Mouse (Mus musculus): ENCODE results near the gene Spred2.
A peak's percentile ranks its signal among the peaks of the same experiment; 100 is the strongest.
"Not testable (repeated sequence)": the region's sequence is repeated elsewhere in the genome, so short reads cannot be mapped to it uniquely, and the experiment has no call there.

The Spred2 gene

DNA sequence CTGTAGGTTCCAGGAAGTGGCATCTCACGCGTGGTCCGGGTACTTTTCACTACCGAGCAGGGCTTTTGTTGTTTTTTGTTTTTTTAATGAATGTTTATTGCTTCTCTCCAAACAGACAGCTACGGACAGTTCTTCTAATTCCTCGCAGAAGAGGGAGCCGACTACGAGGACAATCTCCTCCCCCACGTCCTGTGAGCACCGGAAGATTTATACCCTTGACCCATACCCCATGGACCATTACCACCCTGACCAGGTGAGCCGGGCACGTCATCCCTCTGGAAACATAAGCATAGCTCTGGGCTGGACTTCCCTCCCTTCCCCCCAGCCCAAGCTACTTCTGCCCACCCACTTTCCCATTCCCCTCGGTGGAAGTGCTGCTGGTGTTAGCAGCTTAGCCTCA lies 93.8 kb downstream of the Spred2 start:
- no peak for DNase-seq (ENCODE audit: low read depth, low spot score)

DNA sequence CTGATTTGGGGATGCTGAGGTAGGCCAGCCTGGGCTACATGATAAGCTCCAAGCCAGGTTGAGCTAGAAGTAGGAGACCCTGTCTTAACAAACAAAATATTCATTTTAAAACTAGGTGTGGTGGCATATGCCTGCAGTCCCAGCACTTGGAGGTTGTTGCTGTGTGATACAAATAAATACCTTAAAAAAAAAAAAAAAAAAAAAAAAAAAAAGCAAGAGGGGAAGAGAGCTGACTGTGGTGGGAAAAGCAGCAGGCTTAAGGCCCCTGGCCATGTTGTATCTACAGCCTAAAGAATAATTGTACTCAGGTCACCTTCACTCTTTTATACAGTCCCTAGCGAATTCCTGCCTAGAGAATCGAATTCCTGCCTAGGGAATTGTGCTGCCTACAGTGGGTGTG lies 94.7 kb downstream of the Spred2 start:
- DNase-seq (ENCODE audit: low read depth, low spot score) = no peak

DNA sequence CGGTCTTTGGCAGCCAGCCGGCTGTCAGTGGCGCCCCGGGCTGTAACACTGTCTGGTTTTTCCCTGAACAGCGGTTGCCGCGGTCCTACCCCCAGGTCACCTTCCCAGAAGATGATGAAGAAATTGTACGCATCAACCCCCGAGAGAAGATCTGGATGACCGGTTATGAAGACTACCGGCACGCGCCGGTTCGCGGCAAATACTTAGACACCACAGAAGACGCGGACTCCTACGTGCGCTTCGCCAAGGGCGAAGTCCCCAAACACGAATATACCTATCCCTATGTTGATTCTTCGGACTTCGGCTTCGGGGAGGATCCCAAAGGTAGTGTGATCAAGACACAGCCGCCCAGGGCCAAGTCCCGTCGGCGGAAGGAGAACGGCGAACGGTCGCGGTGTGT lies 96.5 kb downstream of the Spred2 start:
- DNase-seq (ENCODE audit: low read depth, low spot score) = peak; percentile 72

DNA sequence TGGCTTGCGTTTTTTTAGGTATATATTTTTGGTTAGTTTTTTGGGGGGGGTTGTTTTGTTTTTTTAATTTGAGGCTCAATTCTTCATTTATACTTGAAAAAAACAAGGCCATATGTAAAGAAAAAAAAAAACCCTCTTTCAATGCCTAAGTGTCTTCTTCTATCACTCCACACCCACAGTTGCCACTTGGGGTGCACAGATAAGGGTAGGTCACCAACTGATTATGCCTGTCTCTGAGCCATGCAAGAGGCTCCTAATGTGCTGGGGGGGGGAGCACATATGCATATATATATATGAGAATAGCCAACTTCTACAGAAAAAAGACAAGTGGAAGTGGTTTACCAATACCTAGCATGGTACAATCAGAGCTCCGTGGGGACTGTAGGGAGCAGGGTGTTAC lies 98.3 kb downstream of the Spred2 start:
- no peak for DNase-seq (ENCODE audit: low read depth, low spot score)

DNA sequence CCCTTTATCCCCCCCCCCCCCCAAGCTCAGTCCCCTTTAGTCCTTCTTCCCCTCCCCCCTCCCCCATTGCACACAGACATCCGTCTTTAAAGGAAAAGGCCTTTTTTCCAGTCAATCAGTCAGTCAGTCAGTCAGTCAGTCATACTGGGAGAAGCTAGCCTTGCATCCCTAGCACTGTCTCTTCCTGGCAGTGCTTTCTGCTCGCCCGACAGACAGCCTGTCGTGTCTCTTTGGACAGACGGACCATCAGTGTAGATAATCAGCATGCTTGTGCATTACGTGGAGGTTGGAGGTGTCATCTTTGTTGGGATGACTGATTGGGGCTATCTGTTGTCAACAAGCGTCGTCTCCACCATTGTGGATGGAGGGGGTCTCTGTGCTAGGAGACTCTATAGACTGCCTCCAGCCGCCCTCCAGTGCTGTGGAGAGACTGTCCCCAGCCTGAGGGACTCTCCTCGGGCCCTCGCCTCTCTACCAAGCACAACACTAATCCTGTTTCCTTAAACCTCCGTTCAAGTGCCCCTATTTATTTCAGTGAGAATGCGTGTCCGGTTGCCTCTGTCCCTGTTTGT lies 98.8 kb downstream of the Spred2 start:
- no peak for DNase-seq (ENCODE audit: low read depth, low spot score)

DNA sequence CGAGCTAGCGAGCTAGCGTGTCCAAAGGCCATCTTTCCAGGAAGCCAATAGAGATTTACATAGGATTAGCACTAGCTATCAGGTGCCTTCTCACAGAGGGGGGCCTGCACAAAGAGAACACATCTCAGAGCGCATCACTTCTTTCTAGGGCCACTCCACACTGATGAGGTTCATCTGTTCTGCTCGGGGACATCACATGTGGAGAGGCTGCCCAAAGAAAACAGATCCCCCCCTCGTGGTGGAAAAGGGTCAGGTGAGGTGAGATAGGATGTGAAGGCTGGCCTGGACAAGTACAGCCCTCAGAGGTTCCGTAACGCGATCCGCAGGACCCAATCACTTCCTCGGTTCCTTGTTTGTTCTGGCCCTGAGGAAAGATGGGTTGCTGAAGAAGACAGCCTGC lies 101.7 kb downstream of the Spred2 start:
- peak; percentile 47 for DNase-seq (ENCODE audit: low read depth, low spot score)

DNA sequence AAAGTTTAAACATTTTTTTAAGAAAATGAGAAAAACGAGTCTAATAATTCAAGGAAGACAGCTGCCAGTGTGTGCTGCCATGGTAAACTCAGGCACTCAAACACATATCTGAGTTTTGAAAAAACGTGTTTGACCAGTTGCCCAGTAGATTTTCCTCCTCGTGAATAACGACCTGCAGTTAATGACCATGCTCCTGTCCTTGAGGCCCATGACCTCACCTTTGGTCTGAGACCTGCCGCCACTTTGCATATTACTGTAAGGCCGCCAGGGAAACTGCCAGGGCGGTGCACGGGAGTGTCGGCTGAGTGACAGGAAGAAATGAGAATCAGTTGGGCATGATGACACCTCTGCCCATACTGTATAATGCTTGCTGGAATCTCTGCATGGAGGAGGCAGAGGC lies 103.5 kb downstream of the Spred2 start:
- DNase-seq (ENCODE audit: low read depth, low spot score) = no peak

DNA sequence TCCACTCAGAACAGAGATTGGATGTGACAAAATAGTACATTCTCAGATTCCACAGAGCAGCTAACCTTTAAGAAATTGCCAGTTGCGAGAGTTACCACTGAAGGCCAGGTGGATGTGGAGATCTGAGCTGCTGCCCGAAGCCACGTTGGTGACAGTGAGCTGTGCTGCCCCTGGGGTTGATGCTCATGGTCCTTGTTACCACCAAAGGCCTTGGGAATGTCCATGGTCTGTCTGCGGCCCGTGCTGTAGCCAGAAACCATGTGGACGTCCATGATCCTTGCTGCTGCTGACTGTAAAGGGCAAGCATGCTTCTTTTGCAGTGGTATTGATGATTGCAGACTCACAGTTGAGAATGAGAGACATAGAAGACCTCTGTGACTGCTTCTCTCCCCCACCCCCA lies 104.2 kb downstream of the Spred2 start:
- no peak for DNase-seq (ENCODE audit: low read depth, low spot score)

DNA sequence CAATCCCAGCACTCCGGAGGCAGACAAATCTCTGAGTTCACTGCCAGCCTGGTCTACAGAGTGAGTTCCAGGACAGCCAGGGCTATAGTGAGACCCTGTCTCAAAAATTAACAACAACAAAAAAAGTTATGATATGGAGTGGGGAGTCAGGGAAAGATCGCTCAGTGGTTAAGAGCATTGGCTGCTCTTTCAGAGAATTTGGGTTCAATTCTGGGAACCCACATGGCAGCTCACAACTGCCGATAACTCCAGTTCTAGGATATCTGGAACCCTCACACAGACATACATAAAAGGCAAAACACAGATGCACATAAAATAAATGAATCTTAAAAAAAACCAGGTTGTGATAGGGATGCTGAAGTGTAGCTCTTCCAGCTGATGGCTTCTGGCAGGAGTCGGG lies 104.8 kb downstream of the Spred2 start:
- DNase-seq (ENCODE audit: low read depth, low spot score) = no peak

DNA sequence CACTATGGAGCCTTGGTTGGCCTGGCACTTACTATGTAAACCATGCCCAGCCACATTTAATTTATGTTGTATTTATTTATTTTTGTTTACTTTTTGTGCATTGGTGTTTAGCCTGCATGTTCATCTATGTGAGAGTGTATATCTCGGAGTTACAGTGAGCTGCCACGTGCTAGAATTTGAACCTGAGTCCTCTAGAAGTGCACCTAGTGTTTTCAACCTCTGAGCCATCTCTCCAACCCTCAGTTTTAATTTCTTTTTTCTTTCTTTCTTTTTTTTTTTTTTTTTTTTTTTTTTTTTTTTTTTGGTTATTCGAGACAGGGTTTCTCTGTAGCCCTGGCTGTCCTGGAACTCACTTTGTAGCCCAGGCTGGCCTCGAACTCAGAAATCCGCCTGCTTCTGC lies 106.8 kb downstream of the Spred2 start:
- not testable (repeated sequence) for DNase-seq (ENCODE audit: low read depth, low spot score)

DNA sequence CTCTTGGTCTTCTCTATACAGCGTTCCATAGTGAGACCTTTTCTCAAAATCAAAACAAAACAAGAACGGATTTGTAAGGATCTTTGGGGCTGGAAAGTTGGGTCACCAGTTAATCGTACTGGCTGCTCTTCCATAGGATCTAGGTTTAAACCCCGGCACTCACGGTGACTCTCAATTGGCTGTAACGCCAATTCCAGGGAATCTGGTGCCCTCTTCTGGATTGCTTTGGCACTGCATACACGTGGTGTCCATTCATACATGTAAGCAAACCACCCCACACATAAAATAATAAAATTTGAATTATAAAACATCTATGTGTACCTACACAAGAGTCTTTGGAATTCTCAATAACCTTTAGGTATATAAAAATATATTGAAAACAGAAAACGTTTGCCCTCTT lies 107.4 kb downstream of the Spred2 start:
- DNase-seq (ENCODE audit: low read depth, low spot score) = peak; percentile 87

DNA sequence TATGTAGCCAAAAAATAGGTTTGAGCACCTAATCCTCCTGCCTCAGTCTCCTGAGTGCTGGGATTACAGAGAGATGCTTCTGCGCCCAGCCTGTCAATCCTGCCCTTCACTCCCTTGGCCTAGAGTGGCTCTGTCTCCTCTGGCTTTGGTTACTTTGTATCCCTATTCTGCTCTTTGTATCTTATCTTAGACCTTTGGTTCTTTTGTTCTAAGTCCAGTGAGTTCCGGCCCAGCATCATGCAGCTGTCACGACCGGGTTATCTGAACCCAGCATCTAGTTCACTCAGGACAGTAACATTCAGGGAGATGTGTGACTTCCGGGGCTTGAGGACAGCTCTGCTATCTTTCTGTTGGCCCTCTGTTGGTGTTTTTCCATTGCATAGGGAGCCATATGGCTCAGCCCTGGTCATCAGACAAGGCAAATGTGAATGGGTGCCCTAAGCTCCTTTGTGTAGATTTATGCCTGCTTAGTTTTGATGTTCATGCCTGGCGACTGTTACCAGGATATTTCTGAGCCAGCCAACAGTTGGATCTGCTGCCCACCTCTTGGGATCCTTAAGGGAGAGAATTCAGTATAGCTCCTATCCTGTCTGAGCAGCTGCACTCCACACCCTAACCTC lies 109.5 kb downstream of the Spred2 start:
- DNase-seq (ENCODE audit: low read depth, low spot score) = no peak

DNA sequence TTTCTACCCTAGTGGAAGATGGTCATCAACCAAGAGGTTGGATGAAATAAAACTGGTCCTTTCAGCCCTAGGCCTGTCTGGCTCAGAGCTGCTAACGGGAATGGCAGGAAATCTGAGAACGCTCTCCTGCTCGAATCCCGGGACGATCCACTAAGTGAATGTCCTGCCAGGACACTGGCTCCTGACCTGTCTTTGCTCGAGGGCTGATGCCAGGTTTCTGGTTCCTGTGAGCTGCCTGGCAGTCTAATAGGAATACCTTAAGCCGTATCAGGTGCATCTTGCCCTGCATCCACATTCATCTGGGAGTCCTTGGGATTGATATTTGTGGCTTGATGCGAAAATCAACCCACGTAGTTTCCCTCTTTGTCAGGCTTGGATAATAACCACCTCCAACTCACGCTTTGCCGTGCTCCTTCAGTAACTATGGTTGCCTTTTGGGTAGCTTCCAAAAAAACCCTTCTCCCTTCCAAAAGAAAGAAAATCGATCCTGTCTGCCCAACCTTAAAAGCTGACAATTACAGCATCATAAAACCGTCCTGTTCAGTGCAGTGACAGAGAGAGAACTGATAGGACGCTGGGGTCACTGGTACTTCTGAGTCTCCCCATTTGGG lies 110.3 kb downstream of the Spred2 start:
- DNase-seq (ENCODE audit: low read depth, low spot score) = no peak

DNA sequence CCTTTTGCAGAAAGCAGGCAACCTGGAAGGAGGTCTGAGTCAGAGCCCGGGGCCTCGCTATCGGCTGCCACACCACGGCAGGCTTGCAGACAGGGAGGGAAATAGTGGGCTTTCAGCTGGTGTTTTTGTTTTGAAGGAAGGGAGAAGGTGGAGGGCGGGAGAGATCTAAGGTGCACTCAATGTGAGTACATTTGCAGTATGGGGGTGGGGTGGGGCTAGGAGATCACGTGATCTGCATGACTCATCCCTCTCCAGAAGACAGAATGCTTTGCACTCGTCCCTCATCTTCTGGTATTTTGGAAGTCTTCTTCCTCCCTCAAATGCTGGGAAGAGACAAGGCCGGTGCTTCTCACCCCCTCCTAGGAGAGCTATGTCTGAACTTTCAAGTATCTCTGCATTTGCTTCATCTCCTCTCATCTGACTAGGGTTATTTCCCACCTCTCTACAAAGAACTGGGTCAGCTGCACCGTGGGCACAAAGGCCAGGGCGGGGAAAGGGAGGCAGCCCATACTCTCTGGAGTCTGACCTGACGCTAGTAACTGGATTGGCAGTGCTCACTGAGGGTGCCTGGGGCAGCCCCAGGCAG lies 111.3 kb downstream of the Spred2 start:
- DNase-seq (ENCODE audit: low read depth, low spot score) = peak; percentile 83

DNA sequence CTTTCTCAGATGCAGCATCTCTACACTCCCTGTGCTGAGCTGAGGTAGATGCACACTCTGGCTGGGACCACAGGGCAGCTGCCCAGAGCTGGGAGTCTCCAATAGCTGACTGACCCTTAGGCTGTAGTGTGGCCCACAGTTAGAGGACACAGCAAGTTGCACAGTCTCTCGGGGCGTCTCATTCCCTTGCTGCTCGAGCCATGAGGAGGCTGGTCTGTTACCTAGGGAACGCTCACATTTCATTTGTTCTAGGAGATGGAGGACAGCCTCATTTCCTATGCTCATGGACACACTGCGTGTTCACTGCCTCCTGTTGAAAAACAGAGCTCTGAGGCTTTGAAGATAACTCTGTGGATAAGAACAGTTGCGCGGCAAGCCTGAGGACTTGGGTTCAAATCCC lies 111.8 kb downstream of the Spred2 start:
- DNase-seq (ENCODE audit: low read depth, low spot score) = no peak

DNA sequence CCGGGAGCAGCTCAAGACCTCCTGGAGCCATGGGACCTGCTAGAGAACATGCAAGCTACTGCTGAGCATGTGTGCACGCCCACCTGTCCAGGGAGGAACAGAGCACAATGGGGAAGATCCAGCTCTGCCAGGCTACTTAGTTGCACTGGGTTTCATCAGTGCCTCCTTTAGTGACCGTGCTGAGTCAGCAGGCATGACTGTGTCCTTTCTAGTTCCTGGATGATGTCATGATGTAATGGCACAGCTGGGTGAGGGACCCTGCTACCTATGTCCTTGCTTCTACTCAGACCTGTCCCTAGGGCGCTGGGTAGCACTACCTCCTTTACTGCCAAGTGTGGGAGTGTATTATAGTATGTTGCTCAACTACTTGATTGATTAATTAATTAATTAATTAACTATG lies 113.6 kb downstream of the Spred2 start:
- no peak for DNase-seq (ENCODE audit: low read depth, low spot score)

DNA sequence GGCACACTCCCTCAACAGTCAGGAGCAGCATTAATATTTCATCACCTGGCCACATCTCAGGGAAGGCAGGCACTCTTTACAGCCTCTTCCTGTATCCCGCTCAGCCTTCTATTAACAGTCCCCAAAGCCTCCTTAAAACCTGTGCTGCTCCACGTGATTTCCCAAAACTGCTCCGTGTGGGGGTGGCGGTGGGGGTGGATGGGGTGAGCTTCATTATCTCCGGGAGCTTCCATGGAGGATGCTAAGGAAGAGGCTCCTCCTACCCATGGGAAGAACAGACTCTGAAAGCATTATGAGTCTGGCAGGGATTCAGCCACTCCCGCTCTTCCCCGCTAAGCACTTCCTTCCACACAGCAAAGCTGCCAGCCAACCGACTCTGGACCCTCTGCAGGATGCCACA lies 114.5 kb downstream of the Spred2 start:
- DNase-seq (ENCODE audit: low read depth, low spot score) = no peak

DNA sequence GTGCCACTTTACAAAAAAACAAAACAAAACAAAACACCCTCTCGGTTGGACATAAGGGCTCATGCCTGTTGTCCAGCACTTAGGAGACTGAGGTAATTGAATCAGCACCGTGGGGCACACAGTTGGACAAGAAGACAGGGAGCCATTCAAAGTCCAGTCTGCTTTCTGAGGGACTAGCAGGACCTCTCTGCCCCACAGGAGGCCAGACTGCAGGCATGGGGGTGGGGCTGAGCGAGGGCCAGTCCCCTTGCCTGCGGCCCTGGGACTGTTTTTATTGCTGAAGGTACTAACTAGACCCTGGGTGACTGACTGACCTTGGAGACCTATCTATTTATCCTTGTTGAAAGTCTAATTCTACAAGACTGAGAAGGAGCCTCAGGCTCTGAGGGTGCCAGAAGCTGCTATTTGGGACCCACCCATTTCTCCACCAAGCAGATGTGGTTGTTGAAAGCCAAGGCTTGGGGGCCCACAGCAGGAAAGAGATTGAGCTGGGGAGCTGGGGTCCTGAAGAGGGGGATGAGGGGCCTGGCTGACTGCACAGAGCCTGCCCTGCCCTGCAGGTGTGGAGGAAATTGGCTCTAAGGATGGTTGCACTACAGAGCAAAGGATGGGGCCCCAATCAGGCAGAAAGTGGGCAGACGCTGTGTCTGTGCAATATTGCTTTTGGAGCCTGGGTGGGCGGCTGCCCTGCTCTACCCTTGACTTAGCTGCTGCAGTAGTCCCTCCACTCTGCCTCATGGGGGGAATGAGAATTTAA lies 117.2 kb downstream of the Spred2 start:
- DNase-seq (ENCODE audit: low read depth, low spot score) = peak; percentile 37

DNA sequence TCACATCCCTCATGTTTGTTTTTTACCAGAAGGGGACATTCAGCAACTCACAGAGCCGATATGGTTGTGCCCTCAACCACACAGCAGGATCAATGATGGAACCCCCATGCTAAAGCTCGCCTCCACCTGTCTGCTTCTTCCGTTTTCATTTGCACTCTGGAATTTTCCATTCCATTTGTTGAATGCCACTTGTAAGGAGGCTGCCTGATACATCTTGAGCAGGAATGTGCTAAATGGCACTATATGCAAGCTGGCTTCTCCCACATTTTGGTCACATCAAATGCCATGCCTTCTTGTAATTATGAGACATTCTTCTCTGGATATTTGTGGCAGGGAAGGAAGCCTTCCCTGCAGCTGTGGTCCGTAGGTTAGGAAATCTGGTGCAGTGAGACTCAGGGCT lies 117.9 kb downstream of the Spred2 start:
- no peak for DNase-seq (ENCODE audit: low read depth, low spot score)

DNA sequence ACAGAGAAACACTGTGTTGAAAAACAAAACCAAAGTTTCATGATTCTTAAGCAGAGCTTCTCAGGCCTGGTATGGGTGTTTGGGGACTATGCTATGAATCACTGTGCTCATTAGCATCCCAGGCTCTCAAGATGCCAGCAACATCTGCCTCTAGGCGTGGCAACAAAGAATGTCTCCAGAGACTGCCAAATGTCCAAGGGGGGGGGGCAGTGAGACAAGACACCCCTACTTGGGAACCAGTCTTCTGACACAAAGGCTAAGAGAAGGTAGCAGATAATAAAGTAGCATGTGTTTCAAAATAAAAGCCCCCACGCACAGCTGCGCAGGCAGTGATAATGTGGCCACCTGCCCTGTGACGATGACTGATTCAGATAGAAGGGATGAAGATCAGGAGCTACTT lies 119.1 kb downstream of the Spred2 start:
- no peak for DNase-seq (ENCODE audit: low read depth, low spot score)

DNA sequence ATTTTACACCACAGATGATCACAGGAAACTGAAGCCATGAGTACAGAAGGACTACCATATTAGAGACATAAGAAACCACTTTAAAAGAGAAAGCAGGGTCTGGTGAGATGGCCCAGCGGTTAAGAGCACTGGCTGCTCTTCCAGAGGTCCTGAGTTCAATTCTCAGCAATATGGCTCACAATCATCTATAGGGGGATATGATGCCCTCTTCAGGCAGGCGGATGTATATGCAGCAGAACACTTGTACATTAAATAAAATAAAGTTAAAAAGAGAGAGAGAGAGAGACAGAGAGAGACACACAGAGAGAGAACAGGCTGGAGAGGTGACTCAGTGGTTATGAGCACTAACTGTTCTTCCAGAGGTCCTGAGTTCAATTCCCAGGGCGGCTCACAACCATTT lies 121.4 kb downstream of the Spred2 start:
- DNase-seq (ENCODE audit: low read depth, low spot score) = no peak

DNA sequence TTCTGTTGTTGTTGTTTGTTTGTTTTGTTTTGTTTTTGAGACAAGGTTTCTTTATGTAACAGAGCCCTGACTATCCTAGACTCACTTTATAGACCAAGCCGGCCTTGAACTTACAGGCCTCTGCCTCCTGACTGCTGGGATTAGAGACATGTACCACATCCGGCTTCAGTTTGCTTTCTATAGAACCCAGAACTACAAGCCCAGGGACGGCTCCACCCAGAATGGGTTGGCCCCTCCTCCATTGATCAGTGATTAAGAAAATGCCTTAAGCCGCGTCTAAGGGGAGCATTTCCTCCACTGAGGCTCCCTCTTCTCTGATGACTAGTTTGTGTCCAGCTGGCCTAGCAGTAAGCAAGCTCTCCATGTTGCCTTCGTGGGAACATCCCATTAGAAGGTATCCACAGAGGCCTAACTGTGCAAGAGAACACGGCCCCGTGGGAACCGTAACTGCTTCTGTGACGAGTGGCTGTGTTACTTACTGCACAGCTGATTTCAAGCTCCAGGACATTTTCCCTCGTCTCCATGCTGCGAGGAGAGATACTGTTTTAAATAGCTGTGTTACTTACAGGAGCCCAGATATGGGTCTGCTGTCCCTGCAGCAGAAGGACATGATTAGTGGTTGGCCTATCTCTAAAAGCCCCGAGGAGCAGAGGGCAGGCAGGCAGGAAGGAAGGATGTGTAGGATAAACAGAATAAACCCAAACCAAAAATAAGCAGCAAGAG lies 128.8 kb downstream of the Spred2 start:
- DNase-seq (ENCODE audit: low read depth, low spot score) = no peak
